Mouse (Mus musculus) midbrain, embryonic 14.5 days (tissue): ENCODE measurements at regions not wholly inside any gene's neighbourhood (a gene's known extent, or its start where the extent isn't known, plus 50 kb on each side); places are given as distances from the start of the nearest gene placed in this dataset.
A peak's percentile ranks its signal among the peaks of the same experiment; 100 is the strongest.

ENCODE experiments used
- ATAC-seq: fragments of 200-750 bp; cut with Nextera tagmentation; 2 replicates; pipeline ENCODE4 v1.8.0; 2017; ENCODE audit warnings: moderate number of reproducible peaks, moderate library complexity; ENCODE audit not compliant: low FRiP score, low TSS enrichment
- DNase-seq: peaks from one replicate; pipeline ENCODE4 v3.0.0-alpha.2; 2015
- H3K27ac ChIP-seq: fragments of 300-500 bp; sonication (generic); replicated peaks from 2 replicates; pipeline ENCODE4 v1.5.1; 2014; ENCODE audit warnings: mild to moderate bottlenecking, low read depth, low read length, moderate library complexity
- H3K27me3 ChIP-seq: fragments of 300-500 bp; sonication (generic); 2 replicates; pipeline ENCODE4 v1.6.1; 2014; ENCODE audit warnings: low read length, control low read depth, mixed read lengths; ENCODE audit not compliant: control insufficient read depth, insufficient read depth
- H3K36me3 ChIP-seq: fragments of 300-500 bp; sonication (generic); 2 replicates; pipeline ENCODE4 v1.6.1; 2014; ENCODE audit warnings: low read length, control low read depth; ENCODE audit not compliant: control insufficient read depth, insufficient read depth
- H3K4me1 ChIP-seq: fragments of 300-500 bp; sonication (generic); 2 replicates; pipeline ENCODE4 v1.6.1; 2014; ENCODE audit warnings: mild to moderate bottlenecking, antibody characterized with exemption, low read length, control low read depth; ENCODE audit not compliant: control insufficient read depth, insufficient read depth
- H3K4me2 ChIP-seq: fragments of 300-500 bp; sonication (generic); 2 replicates; pipeline ENCODE4 v1.6.1; 2014; ENCODE audit warnings: mild to moderate bottlenecking, low read length, moderate library complexity
- H3K4me3 ChIP-seq: fragments of 300-500 bp; sonication (generic); replicated peaks from 2 replicates; pipeline ENCODE4 v1.5.1; 2014; ENCODE audit warnings: low read depth, low read length
- H3K9ac ChIP-seq: fragments of 300-500 bp; sonication (generic); replicated peaks from 2 replicates; pipeline ENCODE4 v1.6.1; 2014; ENCODE audit warnings: mild to moderate bottlenecking, low read length, moderate library complexity
- H3K9me3 ChIP-seq: fragments of 300-500 bp; sonication (generic); 2 replicates; pipeline ENCODE4 v1.6.1; 2016; ENCODE audit warnings: low read length, control low read depth, mixed read lengths; ENCODE audit not compliant: control insufficient read depth
- WGBS: fragments of 180-500 bp; shearing (Covaris S2); extraction: QIAGEN DNeasy Blood & Tissue Kit; methylation state at CpG from one replicate; pipeline ENCODE4 v1.1.7; 2014; 5-methylcytosine and 5-hydroxymethylcytosine counted together

DNA sequence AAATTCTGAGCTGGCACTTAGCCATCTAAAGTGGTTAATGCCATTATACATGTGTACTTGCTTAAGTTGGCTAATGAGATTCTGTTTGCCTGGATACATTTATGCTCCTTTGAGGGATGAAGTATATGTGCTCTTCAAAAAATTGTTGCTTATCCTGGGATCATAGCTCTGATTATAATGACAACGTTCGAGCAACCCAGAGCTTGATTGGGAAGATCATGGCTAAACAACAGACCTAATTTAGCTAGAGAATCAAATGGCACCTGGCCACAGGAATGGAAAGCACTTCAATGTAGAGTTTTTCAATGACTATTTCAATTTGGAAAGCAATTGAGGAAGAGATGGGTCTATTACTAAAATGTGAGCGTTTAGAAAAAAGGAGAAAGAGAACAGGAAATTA, 553.7 kb upstream of the Frg1 start:
- ATAC-seq (no peak), DNase-seq (no peak)
- H3K9ac ChIP-seq = no peak overlapping the region
- WGBS = 90% methylated on average over 3 of the region's 3 CpGs
- no peaks in the 10 kb centered on the region for H3K36me3 ChIP-seq
- H3K4me2 ChIP-seq = no peak overlapping the region
- H3K27ac ChIP-seq = no peak overlapping the region
- no peak overlapping the region for H3K4me3 ChIP-seq
- no peaks in the 10 kb centered on the region for H3K9me3 ChIP-seq
- no peaks in the 10 kb centered on the region for H3K4me1 ChIP-seq
- H3K27me3 ChIP-seq = no peaks in the 10 kb centered on the region

DNA sequence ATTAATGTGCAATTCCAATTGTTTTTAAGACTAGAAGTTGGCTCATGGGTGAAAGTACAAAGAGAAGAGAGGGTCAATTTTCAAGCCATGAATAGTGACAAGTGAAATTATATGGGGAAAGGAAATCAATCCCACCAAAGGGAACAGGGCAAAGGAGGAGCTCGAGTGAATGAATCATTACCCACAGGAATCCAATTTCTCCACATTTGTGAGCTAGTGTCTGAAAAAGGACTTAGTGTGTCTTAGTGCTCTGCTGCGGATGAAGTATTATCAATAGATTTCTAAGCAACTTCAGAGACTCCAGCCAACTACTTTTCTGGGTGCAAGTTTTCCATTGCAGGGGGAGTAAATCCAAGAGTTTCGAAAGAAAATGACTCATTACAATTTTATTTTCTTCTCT, 552.5 kb upstream of the Frg1 start:
- DNase-seq (no peak), ATAC-seq (no peak)
- no peak overlapping the region for H3K4me2 ChIP-seq
- H3K9ac ChIP-seq = no peak overlapping the region
- no peaks in the 10 kb centered on the region for H3K36me3 ChIP-seq
- no peaks in the 10 kb centered on the region for H3K9me3 ChIP-seq
- 86% methylated on average over 3 of the region's 3 CpGs for WGBS
- no peaks in the 10 kb centered on the region for H3K27me3 ChIP-seq
- H3K4me1 ChIP-seq = no peaks in the 10 kb centered on the region
- no peak overlapping the region for H3K4me3 ChIP-seq
- H3K27ac ChIP-seq = no peak overlapping the region

DNA sequence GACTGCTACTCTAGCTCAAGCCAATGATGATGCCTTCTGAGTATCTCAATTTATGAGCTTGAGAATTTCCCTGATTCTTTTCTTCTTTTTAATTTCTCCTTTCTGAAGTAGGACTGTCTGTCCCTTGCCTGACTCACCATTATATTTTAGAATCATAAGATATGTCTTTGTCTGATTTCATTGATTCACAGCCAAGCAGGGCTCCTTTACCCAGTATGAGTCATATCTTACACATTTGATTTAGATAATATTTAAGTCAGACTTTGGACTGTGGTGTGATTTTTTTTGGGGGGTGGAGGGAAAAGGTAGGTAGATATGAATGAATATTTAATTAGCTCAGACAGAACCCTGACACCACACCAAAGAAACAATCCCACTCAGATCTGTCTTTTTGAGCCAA, 547.2 kb upstream of the Frg1 start:
- no peak for ATAC-seq
- no peaks in the 10 kb centered on the region for H3K36me3 ChIP-seq
- DNase-seq = no peak
- no peaks in the 10 kb centered on the region for H3K27me3 ChIP-seq
- H3K27ac ChIP-seq = no peak overlapping the region
- no peak overlapping the region for H3K4me3 ChIP-seq
- H3K9me3 ChIP-seq = no peaks in the 10 kb centered on the region
- H3K4me2 ChIP-seq = no peak overlapping the region
- H3K4me1 ChIP-seq = no peaks in the 10 kb centered on the region
- no peak overlapping the region for H3K9ac ChIP-seq

DNA sequence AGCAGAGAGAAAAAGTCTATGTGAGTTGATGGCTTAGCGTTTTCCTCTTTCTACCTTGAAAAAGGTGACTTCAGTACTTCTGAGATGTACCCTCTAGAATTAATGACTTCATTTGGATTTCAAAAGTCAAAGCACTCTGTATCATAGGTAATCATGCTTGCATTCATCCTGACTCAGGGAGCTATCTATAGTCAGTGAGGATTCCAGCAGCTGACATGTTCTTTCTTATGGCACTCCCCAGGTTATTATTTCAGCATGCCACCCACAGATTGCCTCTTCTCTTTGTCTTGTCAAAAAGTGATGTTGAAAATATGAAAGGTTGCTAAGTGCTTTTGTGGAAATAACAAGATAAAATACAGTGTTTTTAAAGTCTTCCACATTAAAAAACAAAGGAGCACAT, 540.0 kb upstream of the Frg1 start:
- ATAC-seq = no peak
- DNase-seq = no peak

DNA sequence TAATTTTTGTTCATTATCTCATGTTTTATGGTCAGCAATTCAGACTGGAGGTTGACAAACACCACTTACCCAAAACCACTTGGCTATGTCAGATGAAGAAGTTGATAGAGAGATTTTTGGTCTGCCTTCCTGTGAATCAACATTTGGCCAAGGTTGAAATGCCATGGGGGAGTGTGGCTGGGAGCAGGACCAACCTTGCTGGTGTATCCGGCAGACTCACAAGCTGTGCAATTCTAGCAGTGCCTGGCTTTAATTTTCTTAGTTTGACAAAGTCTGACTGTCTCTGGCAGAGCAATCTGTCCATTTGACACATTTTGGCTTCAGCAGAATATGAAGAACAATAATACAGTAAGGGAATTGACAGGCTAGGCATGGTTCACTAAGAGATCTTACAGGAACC, 533.9 kb upstream of the Frg1 start:
- Histone ChIP-seq H3K27me3 (no peaks in the 10 kb centered on the region), H3K9me3 (no peaks in the 10 kb centered on the region), H3K4me2 (no peak overlapping the region), H3K36me3 (no peaks in the 10 kb centered on the region), H3K4me1 (no peaks in the 10 kb centered on the region), H3K9ac (no peak overlapping the region), H3K4me3 (no peak overlapping the region), H3K27ac (no peak overlapping the region)
- DNase-seq (no peak), ATAC-seq (no peak)
- WGBS = 96% methylated on average over 1 of the region's 1 CpGs

More for the DNA sequence above, 540.0 kb upstream of the Frg1 start:
- no peaks in the 10 kb centered on the region for H3K4me1 ChIP-seq
- H3K36me3 ChIP-seq = no peaks in the 10 kb centered on the region
- H3K9ac ChIP-seq = no peak overlapping the region
- H3K4me3 ChIP-seq = no peak overlapping the region
- H3K9me3 ChIP-seq = no peaks in the 10 kb centered on the region
- 81% methylated on average over 1 of the region's 1 CpGs for WGBS
- H3K27me3 ChIP-seq = no peaks in the 10 kb centered on the region
- no peak overlapping the region for H3K27ac ChIP-seq
- no peak overlapping the region for H3K4me2 ChIP-seq

DNA sequence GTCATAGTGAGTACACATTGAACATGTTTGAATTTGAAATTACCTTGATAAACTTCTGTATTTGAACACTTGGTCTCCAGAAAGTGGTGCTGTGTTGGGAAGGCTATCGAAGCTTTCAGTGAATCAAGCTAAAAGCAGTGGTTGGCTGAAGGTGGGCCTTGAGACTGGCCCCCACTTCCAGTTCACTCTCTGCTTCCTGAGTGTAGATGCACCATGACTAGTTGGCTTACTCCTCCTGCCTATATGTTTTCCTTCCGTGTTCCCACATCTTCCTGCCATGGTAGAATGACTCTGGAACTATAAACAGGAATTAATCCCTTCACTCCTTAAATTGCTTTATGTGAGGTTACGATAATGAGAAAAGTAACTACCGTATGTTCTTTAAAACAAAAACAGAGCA, 522.4 kb upstream of the Frg1 start:
- no peak overlapping the region for H3K4me3 ChIP-seq
- 90% methylated on average over 4 of the region's 4 CpGs for WGBS
- H3K4me2 ChIP-seq = no peak overlapping the region
- ATAC-seq = no peak
- H3K36me3 ChIP-seq = no peaks in the 10 kb centered on the region
- no peak overlapping the region for H3K27ac ChIP-seq
- H3K4me1 ChIP-seq = no peaks in the 10 kb centered on the region
- H3K27me3 ChIP-seq = no peaks in the 10 kb centered on the region
- no peak overlapping the region for H3K9ac ChIP-seq
- DNase-seq = no peak
- H3K9me3 ChIP-seq = no peaks in the 10 kb centered on the region

DNA sequence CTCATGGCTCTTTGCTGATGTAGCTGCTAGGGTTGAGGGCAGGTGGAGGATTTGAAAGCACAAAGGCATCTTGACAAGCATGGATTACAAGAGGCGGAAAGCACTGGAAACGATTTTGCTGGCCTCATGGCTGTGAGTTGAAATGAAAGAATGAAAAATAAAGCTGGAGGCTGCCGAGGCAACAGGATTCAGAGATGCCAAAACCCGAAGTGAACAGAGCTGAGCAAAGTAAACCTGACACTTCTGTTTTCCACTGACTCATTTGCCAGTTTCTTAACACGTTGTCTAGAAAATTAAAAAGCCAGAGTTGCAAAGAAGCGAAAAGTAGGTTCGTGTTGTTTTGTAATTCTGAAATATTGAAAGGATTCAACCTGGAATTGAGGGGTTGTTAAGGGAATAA, 504.2 kb upstream of the Frg1 start:
- WGBS = 71% methylated on average over 7 of the region's 7 CpGs
- no peak overlapping the region for H3K27ac ChIP-seq
- no peak for ATAC-seq
- H3K4me1 ChIP-seq = no peaks in the 10 kb centered on the region
- no peak overlapping the region for H3K9ac ChIP-seq
- no peak overlapping the region for H3K4me2 ChIP-seq
- no peaks in the 10 kb centered on the region for H3K9me3 ChIP-seq
- no peak overlapping the region for H3K4me3 ChIP-seq
- H3K36me3 ChIP-seq = no peaks in the 10 kb centered on the region
- DNase-seq = no peak
- no peaks in the 10 kb centered on the region for H3K27me3 ChIP-seq

DNA sequence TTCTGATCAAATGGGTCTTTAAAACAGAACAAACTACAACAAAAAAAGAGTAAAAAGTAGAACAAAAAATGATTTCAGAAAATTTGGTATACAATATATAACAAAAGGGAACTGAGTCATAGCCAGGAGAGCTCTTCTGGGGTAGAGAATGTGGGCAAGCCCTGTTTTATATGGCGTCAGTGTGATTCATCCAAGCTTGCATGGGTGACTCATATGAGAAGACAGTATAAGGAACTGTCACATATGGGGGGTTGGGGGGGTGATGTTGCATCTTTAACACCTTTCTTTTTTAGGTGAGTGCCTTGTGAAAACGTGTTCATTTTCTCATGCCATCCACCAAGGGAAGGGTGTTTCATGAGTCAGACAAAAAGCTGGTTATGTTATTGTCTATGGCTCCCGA, 503.7 kb upstream of the Frg1 start:
- Histone ChIP-seq H3K36me3 (no peaks in the 10 kb centered on the region), H3K9ac (no peak overlapping the region), H3K27ac (no peak overlapping the region), H3K4me1 (no peaks in the 10 kb centered on the region), H3K4me3 (no peak overlapping the region), H3K4me2 (no peak overlapping the region), H3K9me3 (no peaks in the 10 kb centered on the region), H3K27me3 (no peaks in the 10 kb centered on the region)
- 92% methylated on average over 3 of the region's 3 CpGs for WGBS
- no peak for ATAC-seq
- no peak for DNase-seq

DNA sequence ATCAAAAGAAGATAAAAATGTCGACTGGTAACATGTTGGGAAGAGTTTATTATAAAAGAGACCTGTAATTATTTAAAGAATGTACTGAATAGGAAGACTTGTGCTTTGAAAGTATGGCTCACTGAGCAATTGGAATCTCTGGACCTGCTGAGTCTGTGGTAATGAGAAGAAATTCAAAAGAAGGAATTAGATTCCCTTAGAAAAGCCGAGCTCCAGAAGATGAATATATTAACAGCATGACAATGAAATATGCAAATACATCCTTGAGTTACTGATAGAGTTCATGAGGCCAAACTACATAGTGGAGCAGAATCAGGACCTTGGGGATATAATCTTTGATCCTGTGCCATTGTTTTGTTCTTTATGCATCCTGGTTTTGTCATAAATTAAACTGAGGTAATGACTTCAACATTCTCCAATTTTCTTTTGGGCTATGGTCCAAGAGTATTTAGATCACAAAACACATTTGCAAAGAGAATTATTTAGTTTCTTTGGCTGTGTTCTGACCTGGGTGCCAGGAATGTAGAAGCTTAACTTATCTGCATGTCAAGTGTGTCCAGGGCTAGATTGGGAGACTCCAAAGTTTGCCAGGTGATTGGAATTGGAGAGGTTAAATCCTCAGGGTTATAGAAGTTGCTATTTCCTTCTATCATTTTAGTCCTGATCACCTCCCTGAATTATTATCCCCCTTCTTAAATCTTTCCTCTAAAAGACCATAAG, 461.3 kb upstream of the Frg1 start:
- Histone ChIP-seq H3K27me3 (no peaks in the 10 kb centered on the region), H3K27ac (no peak overlapping the region), H3K9ac (no peak overlapping the region), H3K4me3 (no peak overlapping the region), H3K4me2 (no peak overlapping the region), H3K36me3 (no peaks in the 10 kb centered on the region), H3K4me1 (peaks cover 5% of the 10 kb centered on the region; the same call in 1 of the 2 replicates), H3K9me3 (no peaks in the 10 kb centered on the region)
- DNase-seq = peak; percentile 41
- no peak for ATAC-seq
- 7% methylated on average over 2 of the region's 2 CpGs for WGBS
